Mouse (Mus musculus) CH12.LX (cell line): ENCODE data around the gene St7. TPM values are rescaled to one million over a fixed set of nuclear protein-coding genes. Genes with fewer than 3 reads are reported as not detected.

Experiments
- DNase-seq: peaks from one replicate; pipeline ENCODE4 v3.0.0-alpha.2; 2013; ENCODE audit errors: extremely low read depth
- H3K27ac ChIP-seq: 2 replicates; pipeline ENCODE4 v1.5.1; 2012; ENCODE audit warnings: low read depth, mild to moderate bottlenecking, control low read depth, moderate library complexity; ENCODE audit not compliant: insufficient read depth
- H3K27me3 ChIP-seq: replicated peaks from 2 replicates; pipeline ENCODE3; 2012; ENCODE audit warnings: inconsistent platforms
- H3K36me3 ChIP-seq, 2 experiments: replicated peaks in 1 of 2; 2 replicates each; pipeline versions ENCODE3 to v1.6.1; 2012; ENCODE audit warnings: inconsistent platforms in 1 of 2, low read length in 1 of 2, mild to moderate bottlenecking in 1 of 2, mixed read lengths in 1 of 2, moderate library complexity in 1 of 2; ENCODE audit not compliant: control insufficient read depth in 1 of 2, insufficient read depth in 1 of 2
- H3K4me1 ChIP-seq, 2 experiments: 2 replicates each; pipeline ENCODE4 v1.6.1; 2012; ENCODE audit warnings: inconsistent platforms in 1 of 2, moderate library complexity in 1 of 2; ENCODE audit not compliant: insufficient read depth in 2 of 2, control insufficient read depth in 1 of 2
- H3K4me2 ChIP-seq: 2 replicates; pipeline ENCODE4 v1.6.1; 2012; ENCODE audit warnings: low read depth, mild to moderate bottlenecking, control low read depth; ENCODE audit not compliant: poor library complexity, insufficient read depth, severe bottlenecking
- H3K4me3 ChIP-seq, 3 experiments: fragments of 150-350 bp in 1 of 3; sonication (generic) in 1 of 3; replicated peaks in 1 of 3; 2 replicates each; pipeline versions ENCODE3 to v1.5.1; 2011 to 2012; ENCODE audit warnings: low read depth in 2 of 3, low read length in 2 of 3, mild to moderate bottlenecking in 2 of 3, moderate library complexity in 2 of 3, control low read depth in 1 of 3, improper control_type of control experiment in 1 of 3, inconsistent platforms in 1 of 3, mixed read lengths in 1 of 3; ENCODE audit not compliant: poor library complexity in 1 of 3
- H3K79me2 ChIP-seq: replicated peaks from 2 replicates; pipeline ENCODE4 v1.6.1; 2012; ENCODE audit warnings: mild to moderate bottlenecking, moderate library complexity; ENCODE audit not compliant: control insufficient read depth, poor library complexity, insufficient read depth, severe bottlenecking; ENCODE audit errors: extremely low read depth
- H3K9ac ChIP-seq: 2 replicates; pipeline ENCODE4 v1.6.1; 2012; ENCODE audit warnings: low read depth, mild to moderate bottlenecking, control low read depth, moderate library complexity; ENCODE audit not compliant: insufficient read depth
- H3K9me3 ChIP-seq: replicated peaks from 2 replicates; pipeline ENCODE3; 2012; ENCODE audit warnings: low read length, inconsistent platforms, mixed read lengths
- BHLHE40 ChIP-seq: IDR thresholded peaks from 2 replicates; pipeline ENCODE4 v1.6.1; 2011; ENCODE audit warnings: mild to moderate bottlenecking, low read depth, low read length, improper control_type of control experiment
- CHD1 ChIP-seq: IDR thresholded peaks from 2 replicates; pipeline ENCODE4 v1.6.1; 2012; ENCODE audit warnings: low read depth, low read length, improper control_type of control experiment, inconsistent platforms
- CHD2 ChIP-seq: IDR thresholded peaks from 2 replicates; pipeline ENCODE4 v1.6.1; 2011; ENCODE audit warnings: low read length, improper control_type of control experiment
- EP300 ChIP-seq: IDR thresholded peaks from 2 replicates; pipeline ENCODE4 v1.6.1; 2011; ENCODE audit warnings: low read length, improper control_type of control experiment
- ETS1 ChIP-seq: conservative IDR thresholded peaks from 2 replicates; pipeline ENCODE4 v1.6.1; 2012; ENCODE audit warnings: low read depth, mild to moderate bottlenecking, inconsistent platforms, low read length, improper control_type of control experiment, moderate library complexity
- GABPA ChIP-seq: IDR thresholded peaks from 2 replicates; pipeline ENCODE4 v1.6.1; 2012; ENCODE audit warnings: low read depth, low read length, improper control_type of control experiment, inconsistent platforms; ENCODE audit not compliant: insufficient replicate concordance
- HCFC1 ChIP-seq: IDR thresholded peaks from 2 replicates; pipeline ENCODE4 v1.6.1; 2012; ENCODE audit warnings: low read depth, mild to moderate bottlenecking, inconsistent platforms, low read length, improper control_type of control experiment
- IRF4 ChIP-seq: IDR thresholded peaks from 2 replicates; pipeline ENCODE4 v1.6.1; 2014; ENCODE audit warnings: low read depth, mild to moderate bottlenecking, inconsistent platforms, low read length, improper control_type of control experiment
- JUN ChIP-seq: IDR thresholded peaks from 2 replicates; pipeline ENCODE4 v1.6.1; 2011; ENCODE audit warnings: low read depth, mild to moderate bottlenecking, low read length, improper control_type of control experiment, moderate library complexity; ENCODE audit not compliant: insufficient read depth
- JUND ChIP-seq: conservative IDR thresholded peaks from 2 replicates; pipeline ENCODE4 v1.6.1; 2011; ENCODE audit warnings: low read depth, low read length, improper control_type of control experiment
- KAT2A ChIP-seq: IDR thresholded peaks from 2 replicates; pipeline ENCODE4 v1.6.1; 2012; ENCODE audit warnings: low read length, improper control_type of control experiment, inconsistent platforms; ENCODE audit not compliant: insufficient replicate concordance
- MAFK ChIP-seq: IDR thresholded peaks from 2 replicates; pipeline ENCODE4 v1.6.1; 2011; ENCODE audit warnings: low read length, improper control_type of control experiment; ENCODE audit not compliant: insufficient replicate concordance
- MAX ChIP-seq: IDR thresholded peaks from 2 replicates; pipeline ENCODE4 v1.6.1; 2011; ENCODE audit warnings: low read length, improper control_type of control experiment
- MEF2A ChIP-seq: IDR thresholded peaks from 2 replicates; pipeline ENCODE4 v1.6.1; 2014; ENCODE audit warnings: low read depth, mild to moderate bottlenecking, inconsistent platforms, low read length, improper control_type of control experiment, borderline replicate concordance
- MYC ChIP-seq: IDR thresholded peaks from 2 replicates; pipeline ENCODE4 v1.6.1; 2011; ENCODE audit warnings: low read depth, mild to moderate bottlenecking, improper control_type of control experiment, low read length
- NRF1 ChIP-seq: IDR thresholded peaks from 2 replicates; pipeline ENCODE4 v1.6.1; 2014; ENCODE audit warnings: low read depth, mild to moderate bottlenecking, inconsistent platforms, low read length, improper control_type of control experiment, moderate library complexity
- PAX5 ChIP-seq: IDR thresholded peaks from 2 replicates; pipeline ENCODE4 v1.6.1; 2012; ENCODE audit warnings: low read length, inconsistent platforms, mixed read lengths
- POLR2AphosphoS2 ChIP-seq: IDR thresholded peaks from 2 replicates; pipeline ENCODE4 v1.6.1; 2011; ENCODE audit warnings: low read depth, low read length, improper control_type of control experiment
- RAD21 ChIP-seq: IDR thresholded peaks from 2 replicates; pipeline ENCODE4 v1.6.1; 2011; ENCODE audit warnings: low read depth, mild to moderate bottlenecking, low read length, improper control_type of control experiment, moderate library complexity
- RCOR1 ChIP-seq: conservative IDR thresholded peaks from 2 replicates; pipeline ENCODE4 v1.6.1; 2012; ENCODE audit warnings: low read depth, mild to moderate bottlenecking, inconsistent platforms, low read length, improper control_type of control experiment
- TBP ChIP-seq: conservative IDR thresholded peaks from 2 replicates; pipeline ENCODE4 v1.6.1; 2011; ENCODE audit warnings: low read depth, low read length, improper control_type of control experiment
- TCF12 ChIP-seq: IDR thresholded peaks from 2 replicates; pipeline ENCODE4 v1.6.1; 2014; ENCODE audit warnings: low read depth, mild to moderate bottlenecking, inconsistent platforms, low read length, improper control_type of control experiment
- UBTF ChIP-seq: IDR thresholded peaks from 2 replicates; pipeline ENCODE4 v1.6.1; 2012; ENCODE audit warnings: low read depth, mild to moderate bottlenecking, inconsistent platforms, low read length, improper control_type of control experiment, moderate library complexity
- ZC3H11A ChIP-seq: IDR thresholded peaks from 2 replicates; pipeline ENCODE4 v1.6.1; 2012; ENCODE audit warnings: low read depth, mild to moderate bottlenecking, inconsistent platforms, low read length, improper control_type of control experiment
- ZKSCAN1 ChIP-seq: IDR thresholded peaks from 2 replicates; pipeline ENCODE4 v1.6.1; 2012; ENCODE audit warnings: low read depth, inconsistent platforms, low read length, improper control_type of control experiment, borderline replicate concordance
- ZMIZ1 ChIP-seq: IDR thresholded peaks from 2 replicates; pipeline ENCODE4 v1.6.1; 2012; ENCODE audit warnings: low read depth, mild to moderate bottlenecking, inconsistent platforms, low read length, improper control_type of control experiment
- ZNF384 ChIP-seq: IDR thresholded peaks from 2 replicates; pipeline ENCODE4 v1.6.1; 2012; ENCODE audit warnings: low read depth, low read length, improper control_type of control experiment, inconsistent platforms
- dilution Hi-C: fragments of 300-500 bp; cut with MboI; formaldehyde crosslinking; loops from 2 replicates; pipeline ENCODE4 v1.14.3; 2020; ENCODE audit warnings: low sequenced_read_pairs; ENCODE audit not compliant: extremely low pct_unique_long_range_greater_than_20kb, extremely low pct_ligation_motif_present
- in situ Hi-C: fragments of 300-500 bp; cut with MboI; formaldehyde crosslinking; loops from 3 replicates; pipeline ENCODE4 v1.14.3; 2019; ENCODE audit warnings: low sequenced_read_pairs, low pct_ligation_motif_present, low pct_unique_long_range_greater_than_20kb, mixed read lengths
- polyA plus RNA-seq: library from polyadenylated mRNA; unstranded; fragments of >175 nt; gene quantifications from 2 replicates; pipeline ENCODE4 v1.2.1, GENCODE M21; 2012; ENCODE audit warnings: low read depth; ENCODE audit not compliant: insufficient read length
- total RNA-seq, 2 experiments: library from RNA; depleted of rRNA; stranded (reverse); fragments of 300-350 nt in 1 of 2; fragments of >200 nt in 1 of 2; gene quantifications; 2 replicates each; pipeline ENCODE4 v1.2.3; 2012 to 2014

Gene St7
- total and polyA plus RNA-seq, 3 experiments = 33.9 to 64.1 (median 35.3) TPM

DNA sequence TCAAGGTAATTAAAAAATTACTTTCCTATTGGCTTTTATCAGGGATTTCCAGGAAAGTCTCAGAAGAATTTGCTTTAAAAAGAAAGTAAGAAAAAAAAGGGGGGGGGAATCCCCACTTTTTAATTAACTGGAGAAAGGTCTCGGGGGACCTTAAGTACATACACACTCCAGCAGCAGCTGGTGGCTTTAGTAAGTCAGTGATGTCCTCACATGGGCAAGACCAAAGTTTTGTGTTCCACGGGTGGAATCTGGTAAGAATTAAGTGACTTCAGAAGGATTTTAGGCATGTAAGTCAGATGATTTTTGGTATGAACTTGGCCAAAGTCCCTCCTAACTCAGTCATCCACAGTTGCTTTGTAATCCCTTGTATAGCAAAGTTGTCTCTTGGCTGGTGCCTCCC is 92.5 kb downstream of the St7 start:
- DNase-seq = peak; percentile 87
- peaks cover 0 to 19% of the 10 kb centered on the region in 2 experiments for H3K36me3 ChIP-seq
- H3K4me3 ChIP-seq = no peak overlapping the region
- H3K79me2 ChIP-seq = peaks cover 13% of the 10 kb centered on the region
- H3K27ac ChIP-seq = peak overlapping the region; percentile 50
- H3K4me2 ChIP-seq = peak overlapping the region; percentile 69
- H3K9me3 ChIP-seq = peaks cover 7% of the 10 kb centered on the region
- H3K9ac ChIP-seq = peak overlapping the region; percentile 71
- peaks cover 18 to 69% of the 10 kb centered on the region in 2 experiments for H3K4me1 ChIP-seq
- H3K27me3 ChIP-seq = no peaks in the 10 kb centered on the region
- in situ Hi-C loops (no loop called here), dilution Hi-C loops (no loop called here)
- TF ChIP-seq RCOR1 = no peak
- peak; percentile 75 for TF ChIP-seq MEF2A
- TF ChIP-seq ZNF384 = peak; percentile 94
- 0 out of 2 replicates have a peak, but pooled peaks have one; percentile 17 for TF ChIP-seq MYC
- TF ChIP-seq JUND = no peak
- TF ChIP-seq JUN = no peak
- peak; percentile 76 for TF ChIP-seq IRF4
- no peak for TF ChIP-seq MAFK
- TF ChIP-seq ETS1 = peak; percentile 88
- TF ChIP-seq CHD2 = no peak
- TF ChIP-seq TCF12 = peak; percentile 64; the same call in 1 of the 2 replicates
- TF ChIP-seq ZMIZ1 = no peak
- TF ChIP-seq KAT2A = 0 out of 2 replicates have a peak, but pooled peaks have one; percentile 21
- TF ChIP-seq BHLHE40 = peak; percentile 69
- TF ChIP-seq TBP = 0 out of 2 replicates have a peak, but pooled peaks have one; percentile 44
- peak; percentile 81 for TF ChIP-seq EP300

GRCm38 (mm10) chr6:17787810-17788209 is 95.1 kb downstream of the St7 start:
- peaks cover 7% of the 10 kb centered on the region for H3K9me3 ChIP-seq
- no peak overlapping the region for H3K4me2 ChIP-seq
- in situ Hi-C loops = no loop called here
- peak; percentile 38 for DNase-seq
- H3K79me2 ChIP-seq = peaks cover 13% of the 10 kb centered on the region
- H3K36me3 ChIP-seq = peaks cover 0 to 16% of the 10 kb centered on the region in 2 experiments
- dilution Hi-C loops = no loop called here
- no peaks in the 10 kb centered on the region for H3K27me3 ChIP-seq
- TF ChIP-seq MAFK = no peak
- no peak for TF ChIP-seq UBTF
- no peak for TF ChIP-seq NRF1
- TF ChIP-seq POLR2AphosphoS2 = no peak
- TF ChIP-seq BHLHE40 = peak; percentile 20; the same call in 1 of the 2 replicates
- TF ChIP-seq TCF12 = 0 out of 2 replicates have a peak, but pooled peaks have one; percentile 23
- TF ChIP-seq TBP = no peak
- no peak for TF ChIP-seq HCFC1
- no peak for TF ChIP-seq CHD1
- no peak for TF ChIP-seq ZNF384
- TF ChIP-seq EP300 = no peak
- TF ChIP-seq ZC3H11A = no peak
- TF ChIP-seq MEF2A = peak; percentile 77; the same call in 1 of the 2 replicates
- no peak for TF ChIP-seq JUND
- no peak for TF ChIP-seq ZKSCAN1
- no peak for TF ChIP-seq PAX5
- TF ChIP-seq RAD21 = no peak
- no peak for TF ChIP-seq GABPA
- no peak for TF ChIP-seq MAX
- TF ChIP-seq ETS1 = peak; percentile 37; the same call in 1 of the 2 replicates
- no peak for TF ChIP-seq ZMIZ1
- TF ChIP-seq RCOR1 = no peak
- TF ChIP-seq, all 38 proteins: peak for 4
- Histone ChIP-seq H3K27ac (peak overlapping the region; percentile 41; the same call in 1 of the 2 replicates), H3K4me1 (peaks cover 15 to 62% of the 10 kb centered on the region in 2 experiments), H3K4me3 (no peak overlapping the region), H3K9ac (no peak overlapping the region)
